Mouse (Mus musculus) spleen, postnatal 14 days (tissue): Measurements from ENCODE around the gene Rrp7a.

ENCODE experiments used
- DNase-seq, 2 experiments: peaks; one replicate each; pipeline ENCODE4 v3.0.0; 2021 to 2022; ENCODE audit warnings: low spot score in 2 of 2

Gene Rrp7a

DNA sequence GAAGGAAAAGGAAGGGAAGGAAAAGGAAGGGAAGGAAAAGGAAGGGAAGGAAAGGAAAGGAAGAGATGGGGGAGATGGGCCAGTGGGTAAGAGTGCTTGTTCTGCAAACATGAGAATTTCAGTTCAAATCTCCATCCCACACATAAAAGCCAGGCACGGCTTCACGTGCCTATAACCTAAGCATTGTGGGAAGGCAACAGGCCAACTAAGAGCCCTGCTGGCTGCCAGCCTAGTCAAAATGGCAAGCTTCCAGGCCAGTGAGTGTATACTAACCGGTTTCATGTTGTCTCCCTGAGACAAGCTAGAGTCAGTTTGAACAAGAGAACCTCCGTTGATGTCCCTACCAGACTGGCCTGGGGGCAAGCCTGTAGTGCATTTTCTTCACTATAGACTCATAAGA lies 57.1 kb downstream of the Rrp7a start:
- DNase-seq, result no peak
